Mouse (Mus musculus) subcutaneous adipose tissue, adult 2 months (tissue): ENCODE results near the gene Timm10b. TPM values are rescaled to one million over a fixed set of nuclear protein-coding genes. Genes with fewer than 3 reads are reported as not detected.

Source experiments
- polyA plus RNA-seq: library from polyadenylated mRNA; depleted of rRNA; stranded (reverse); fragments of >200 nt; gene quantifications from 2 replicates; pipeline ENCODE4 v1.2.3, GENCODE M21; 2012; ENCODE audit warnings: low replicate concordance; rRNA removed

Timm10b gene
- polyA plus RNA-seq: 154 and 177 TPM in 2 replicates

DNA sequence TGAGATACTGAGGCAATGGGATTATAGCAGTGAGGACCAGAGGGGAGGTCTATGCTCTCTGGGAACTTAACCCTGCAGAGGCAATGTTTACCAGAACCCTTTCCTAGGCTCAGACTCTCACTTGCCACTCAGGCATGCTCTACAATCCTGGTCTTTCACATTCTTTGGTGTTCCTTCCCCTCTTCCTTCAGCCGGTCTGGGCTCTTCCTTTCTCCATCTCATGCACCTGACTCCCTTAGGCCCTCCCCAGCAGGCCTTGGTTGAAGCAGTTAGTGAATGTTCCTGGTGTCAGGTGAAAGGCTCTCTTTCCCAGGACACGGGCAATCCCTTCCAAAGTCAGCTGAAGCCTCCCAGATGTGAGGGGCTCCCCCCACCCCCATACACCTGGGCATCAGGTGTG lies at the start of gene Timm10b:
Timm10b (plus strand) TSS at position 301 of the 400 bp plus-strand sequence.

DNA sequence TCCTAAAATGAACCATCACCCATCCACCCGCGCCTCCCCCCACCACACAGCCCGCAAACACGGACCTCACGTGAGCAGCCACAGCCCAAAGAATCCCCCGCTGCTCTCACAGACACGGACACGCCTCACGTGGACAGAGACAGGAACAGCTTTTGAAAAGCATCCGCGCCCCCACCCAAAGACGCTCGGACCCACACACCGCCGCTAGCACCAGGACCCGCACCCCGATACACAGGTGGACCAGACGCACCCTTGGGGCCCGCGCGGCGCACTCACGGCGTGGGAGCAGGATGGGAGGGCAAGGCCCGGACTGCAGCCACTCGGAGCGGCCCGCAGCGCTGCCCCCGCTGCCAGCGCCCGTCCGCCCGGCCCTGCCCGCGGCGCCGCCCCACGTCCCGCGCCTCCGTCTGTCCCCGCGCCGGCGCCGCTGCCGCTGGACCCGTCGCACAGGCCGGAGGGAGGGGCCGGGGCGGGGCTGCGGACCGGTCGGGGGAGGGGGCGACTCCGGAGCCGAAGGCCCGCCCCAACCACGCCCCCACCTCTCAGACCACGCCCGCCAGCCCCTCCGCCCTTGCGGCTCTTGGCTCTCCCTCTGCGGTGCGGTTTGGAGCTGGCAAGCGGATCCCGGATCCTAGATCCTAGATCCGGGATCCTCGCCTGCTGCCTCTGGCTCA lies 6.6 kb upstream of the Timm10b start, which contains the start of gene Trim3:
Trim3 (minus strand) TSS at position 445 of the 674 bp plus-strand sequence.

DNA sequence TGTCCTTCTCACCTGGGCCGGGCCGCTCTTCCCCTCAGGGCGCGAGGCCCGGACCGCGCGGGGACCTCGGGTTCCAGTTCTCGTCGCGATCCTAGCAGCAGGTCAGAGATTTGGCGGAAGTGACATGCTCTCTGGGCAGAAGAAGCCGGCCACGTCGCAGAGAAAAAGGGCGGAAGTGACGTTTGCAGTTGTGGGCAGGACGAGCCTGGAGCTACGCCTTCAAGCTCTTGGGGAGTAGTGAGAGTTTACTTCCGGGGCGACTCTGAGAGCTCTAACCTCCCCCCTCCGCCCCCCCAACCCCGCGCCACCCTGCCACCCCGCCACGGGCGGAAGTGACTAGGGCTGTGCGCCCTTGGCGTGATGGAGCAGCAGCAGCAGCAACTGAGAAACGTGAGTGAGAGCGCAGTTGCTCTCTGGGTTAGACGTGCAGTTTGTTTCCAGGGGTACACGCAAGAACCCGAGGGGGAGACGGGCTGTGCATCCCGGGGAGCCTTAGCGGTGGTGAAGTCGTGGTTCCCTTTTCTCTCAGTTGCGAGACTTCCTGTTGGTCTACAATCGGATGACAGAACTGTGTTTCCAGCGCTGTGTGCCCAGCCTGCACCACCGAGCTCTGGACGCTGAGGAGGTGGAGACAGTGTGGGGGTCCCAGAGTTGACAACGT lies 507 bp downstream of the Timm10b start, which contains the start of the genes Arfip2 and Gm45799:
Arfip2 (minus strand) TSS at position 184 of the 661 bp plus-strand sequence.
Gm45799 (plus strand) TSS at position 320 of the 661 bp plus-strand sequence.

GRCm38 (mm10) chr7:105650639-105651435 lies 11.0 kb downstream of the Timm10b start, which contains the start of gene Dnhd1:
Gene Dnhd1, plus strand, starts transcription at chr7:105650827.

Other genes with a start within 250 kb of the Timm10b start
- gene Fam160a2, start 240.0 kb upstream of the Timm10b start, polyA plus RNA-seq: 45.3 and 75.2 TPM in 2 replicates
- gene Cnga4, start 235.5 kb upstream of the Timm10b start, polyA plus RNA-seq: 0.19 and 0.28 TPM in 2 replicates
- gene Cckbr, start 214.3 kb upstream of the Timm10b start, polyA plus RNA-seq: 0.14 TPM in 1 of 2 replicates, not detected in the other
- gene Cavin3, start 157.8 kb upstream of the Timm10b start, polyA plus RNA-seq: 224 and 534 TPM in 2 replicates
- gene Smpd1, start 85.7 kb upstream of the Timm10b start, polyA plus RNA-seq: 69.4 and 120 TPM in 2 replicates
- gene Apbb1, start 58.4 kb upstream of the Timm10b start, polyA plus RNA-seq: 23.1 and 46.3 TPM in 2 replicates
- 1.4 and 2.3 TPM in 2 replicates for gene Hpx, start 39.9 kb upstream of the Timm10b start, polyA plus RNA-seq
- 69.2 and 93.7 TPM in 2 replicates for gene Trim3, start 6.5 kb upstream of the Timm10b start, polyA plus RNA-seq
- 68.0 and 108 TPM in 2 replicates for gene Arfip2, start 360 bp downstream of the Timm10b start, polyA plus RNA-seq
- 195 and 229 TPM in 2 replicates for gene Gm45799, start 496 bp downstream of the Timm10b start, polyA plus RNA-seq
- gene Dnhd1, start 10.8 kb downstream of the Timm10b start, polyA plus RNA-seq: 5.2 and 6.3 TPM in 2 replicates
- gene Ilk, start 96.5 kb downstream of the Timm10b start, polyA plus RNA-seq: 295 and 396 TPM in 2 replicates
- gene Rrp8, start 97.3 kb downstream of the Timm10b start, polyA plus RNA-seq: 7.1 and 17.7 TPM in 2 replicates
- 340 and 367 TPM in 2 replicates for gene Taf10, start 104.3 kb downstream of the Timm10b start, polyA plus RNA-seq
- 195 and 230 TPM in 2 replicates for gene Tpp1, start 112.2 kb downstream of the Timm10b start, polyA plus RNA-seq
- 10.7 and 45.1 TPM in 2 replicates for gene Dchs1, start 147.6 kb downstream of the Timm10b start, polyA plus RNA-seq
- 331 and 380 TPM in 2 replicates for gene Mrpl17, start 171.0 kb downstream of the Timm10b start, polyA plus RNA-seq